Mouse (Mus musculus) adipocyte (in vitro differentiated cells): Measurements from ENCODE around the gene Chd1.
"Not testable (repeated sequence)": the region's sequence is repeated elsewhere in the genome, so short reads cannot be mapped to it uniquely, and the experiment has no call there.

ENCODE experiments used
- DNase-seq: peaks from one replicate; pipeline ENCODE4 v3.0.0-alpha.2; 2016; ENCODE audit warnings: low spot score

Gene Chd1

GRCm38 (mm10) chr17:15737346-15737917, 32.7 kb downstream of the Chd1 start:
- DNase-seq: no peak

GRCm38 (mm10) chr17:15741836-15742235, 37.1 kb downstream of the Chd1 start:
- DNase-seq: no peak

DNA sequence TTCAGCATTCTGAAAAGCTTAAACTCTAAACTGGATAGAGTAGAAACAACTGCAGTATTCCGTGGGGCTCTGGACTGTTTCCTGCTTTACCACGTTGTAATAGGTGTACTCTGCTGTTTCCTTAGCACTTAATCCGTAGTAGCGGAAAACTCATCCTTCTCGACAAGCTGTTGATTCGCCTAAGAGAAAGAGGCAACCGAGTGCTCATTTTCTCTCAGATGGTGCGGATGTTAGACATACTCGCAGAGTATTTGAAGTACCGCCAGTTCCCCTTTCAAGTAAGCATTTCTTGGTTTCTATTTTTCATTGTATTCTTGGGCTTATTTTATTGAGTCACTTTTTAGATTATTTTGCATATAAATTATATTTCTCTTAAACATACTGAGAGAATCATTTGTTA, 38.2 kb downstream of the Chd1 start:
- no peak for DNase-seq

- no peak for DNase-seq
Observed at GRCm38 (mm10) chr17:15743379-15743778, 38.6 kb downstream of the Chd1 start.

DNA sequence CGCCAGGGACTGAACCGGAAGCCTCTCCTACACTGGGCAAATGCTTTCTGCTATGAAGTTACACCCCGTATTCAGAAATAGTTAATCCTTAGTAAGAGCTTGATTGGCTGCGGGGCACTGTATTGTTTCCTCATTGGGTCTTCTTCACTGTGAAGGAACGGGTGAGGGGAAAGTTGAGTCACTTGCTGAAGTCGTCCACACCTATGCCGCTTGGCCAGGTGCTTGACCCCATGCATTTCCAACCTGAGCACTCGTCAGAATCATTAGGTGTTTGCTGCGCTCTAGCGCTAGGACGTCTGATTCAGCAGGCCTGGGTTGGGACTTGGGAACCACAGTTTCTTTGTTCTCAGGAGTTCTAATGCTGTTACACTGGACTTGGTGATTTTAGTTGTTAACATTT, 41.9 kb downstream of the Chd1 start:
- no peak for DNase-seq

DNA sequence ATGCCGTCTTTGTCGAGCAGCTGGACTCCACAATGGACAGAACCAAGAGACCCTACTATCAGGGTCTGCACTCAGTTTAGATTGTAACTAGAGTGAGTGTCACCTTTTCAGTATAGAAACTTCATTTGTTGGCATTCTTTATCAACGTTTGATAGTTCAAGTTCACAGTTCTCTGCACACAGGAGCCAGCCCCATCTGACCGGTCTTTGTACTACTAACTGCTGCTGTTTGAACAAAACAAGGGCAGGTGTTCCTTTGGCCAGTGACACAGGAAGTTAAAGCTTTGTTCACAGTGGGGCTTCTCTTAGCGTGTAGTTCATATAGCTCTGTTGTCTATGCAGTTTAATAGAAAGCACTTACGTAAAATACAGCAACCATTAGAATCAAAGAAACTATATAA, 43.3 kb downstream of the Chd1 start:
- no peak for DNase-seq

DNA sequence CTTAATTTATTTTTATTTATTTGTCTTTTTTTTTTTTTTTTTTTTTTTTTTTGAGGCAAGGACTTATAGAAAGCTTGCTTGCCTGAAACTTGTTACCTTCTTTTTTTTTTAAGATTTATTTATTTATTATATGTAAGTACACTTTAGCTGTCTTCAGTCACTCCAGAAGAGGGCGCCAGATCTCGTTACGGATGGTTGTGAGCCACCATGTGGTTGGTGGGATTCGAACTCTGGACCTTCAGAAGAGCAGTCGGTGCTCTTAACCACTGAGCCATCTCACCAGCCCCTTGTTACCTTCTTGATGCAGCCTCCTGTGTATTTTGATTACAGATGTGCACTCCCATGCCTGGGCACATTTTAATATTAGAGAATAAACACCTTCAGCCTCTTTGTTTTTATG, 46.5 kb downstream of the Chd1 start:
- DNase-seq: not testable (repeated sequence)

GRCm38 (mm10) chr17:15761191-15761590, 56.4 kb downstream of the Chd1 start:
- DNase-seq: no peak

- DNase-seq: peak; percentile 76
Observed at GRCm38 (mm10) chr17:15769081-15769724, 64.4 kb downstream of the Chd1 start.

DNA sequence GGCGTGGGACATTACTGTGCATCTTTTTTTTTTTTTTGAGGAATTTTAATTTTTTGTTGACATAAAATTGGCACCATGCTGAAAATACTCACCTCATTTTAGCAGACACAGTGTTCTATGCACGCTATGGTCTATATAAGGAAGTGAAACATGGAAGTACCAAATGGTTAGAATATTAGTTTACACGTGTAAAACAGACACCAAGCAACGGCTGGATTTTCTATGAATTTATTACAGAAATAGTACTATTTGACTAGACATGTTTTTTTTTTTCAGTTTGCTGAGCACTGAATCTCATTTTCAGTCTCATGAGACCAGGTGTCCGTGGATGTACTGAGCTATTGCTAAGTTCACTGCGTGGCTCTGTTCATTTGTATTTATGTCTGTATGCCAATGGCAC, 69.2 kb downstream of the Chd1 start:
- DNase-seq: no peak

DNA sequence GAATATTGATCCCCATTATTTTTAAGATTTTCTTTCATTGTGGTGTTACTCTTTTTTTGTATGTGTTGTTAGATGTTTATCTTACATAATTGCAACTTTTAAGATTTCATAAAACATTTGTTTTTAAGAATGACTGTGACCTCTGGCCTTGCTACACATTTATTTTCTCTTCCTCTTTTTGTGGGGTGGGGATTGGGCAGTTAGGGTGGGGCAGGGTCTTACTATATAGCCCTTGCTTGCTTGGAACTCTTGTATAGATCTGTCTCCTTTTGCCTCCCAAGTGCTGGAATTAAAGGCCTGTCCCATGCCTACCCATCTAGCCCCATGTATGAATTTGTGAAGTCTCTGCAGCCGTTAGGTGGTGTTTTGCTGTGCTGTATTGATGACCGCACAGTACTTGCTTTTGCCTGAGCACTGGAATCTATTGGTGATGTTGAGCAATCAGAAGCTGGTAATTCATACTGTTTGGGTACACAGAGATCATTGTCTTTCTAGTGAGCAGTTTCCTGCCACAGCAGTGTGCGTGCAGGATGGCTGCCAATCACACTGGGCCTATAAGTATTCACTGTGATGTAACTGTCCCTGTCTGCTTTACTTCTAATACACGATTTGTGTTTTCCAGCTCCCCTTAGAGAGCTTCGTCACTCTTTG, 69.9 kb downstream of the Chd1 start:
- DNase-seq: no peak

DNA sequence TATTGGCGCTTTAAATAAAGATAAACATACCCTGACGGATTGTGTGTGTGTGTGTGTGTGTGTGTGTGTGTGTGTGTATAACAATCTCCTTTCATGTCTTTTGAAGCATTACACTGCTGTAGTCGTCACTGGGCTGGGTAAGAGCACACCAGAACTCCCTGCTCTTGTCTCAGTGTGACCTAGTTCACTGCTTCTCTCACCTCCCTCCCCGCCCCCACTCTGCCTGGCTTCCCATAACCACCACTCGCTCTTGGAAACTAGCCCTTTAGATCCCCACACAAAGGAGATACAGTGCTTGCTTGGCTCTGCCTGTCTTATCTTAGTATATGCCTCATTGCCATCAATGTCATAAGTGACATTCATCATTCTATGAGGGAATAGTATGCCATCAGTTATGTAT, 71.6 kb downstream of the Chd1 start:
- DNase-seq: no peak

GRCm38 (mm10) chr17:15777979-15778378, 73.2 kb downstream of the Chd1 start:
- DNase-seq: peak; percentile 33

- DNase-seq: peak; percentile 66
Observed at GRCm38 (mm10) chr17:15787036-15787435, 82.3 kb downstream of the Chd1 start.

GRCm38 (mm10) chr17:15790716-15791115, 85.9 kb downstream of the Chd1 start:
- no peak for DNase-seq

- no peak for DNase-seq
Observed at GRCm38 (mm10) chr17:15799195-15799793, 94.5 kb downstream of the Chd1 start.

GRCm38 (mm10) chr17:15804008-15804812, 99.4 kb downstream of the Chd1 start:
- peak; percentile 70 for DNase-seq

DNA sequence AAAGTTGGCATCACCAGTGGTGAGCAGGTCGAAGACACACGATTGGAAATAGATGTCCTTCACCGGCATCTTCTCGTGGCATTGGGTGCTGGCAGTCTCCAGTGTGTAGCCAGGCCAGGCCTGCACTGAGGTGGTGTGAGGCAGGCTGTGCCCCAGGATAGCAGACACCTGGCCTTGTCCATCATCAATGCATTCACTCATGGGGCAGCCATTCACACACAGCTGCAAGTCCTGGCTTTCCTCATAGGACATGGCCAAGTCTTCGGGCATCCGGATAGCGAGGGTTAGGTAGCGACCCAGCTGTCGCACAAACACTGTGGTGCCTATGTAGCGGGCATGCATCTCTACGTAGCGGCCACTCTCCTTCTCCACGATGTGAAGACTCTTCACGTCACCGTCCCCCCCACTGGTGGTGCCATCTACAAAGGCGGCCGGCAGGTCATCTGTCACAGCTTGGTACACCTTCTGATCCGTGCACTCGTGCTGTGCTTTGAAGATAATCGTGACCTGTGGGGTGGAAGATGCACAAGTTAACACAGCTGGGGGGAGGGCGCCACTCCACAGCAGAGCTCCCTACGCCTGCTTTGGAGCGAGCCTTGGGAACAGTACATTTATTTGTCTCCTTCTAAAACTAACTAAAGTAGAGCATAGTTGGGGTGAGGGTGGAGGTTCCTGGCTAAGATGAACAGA, 102.7 kb downstream of the Chd1 start:
- DNase-seq: no peak

GRCm38 (mm10) chr17:15808015-15808414, 103.2 kb downstream of the Chd1 start:
- DNase-seq: no peak

DNA sequence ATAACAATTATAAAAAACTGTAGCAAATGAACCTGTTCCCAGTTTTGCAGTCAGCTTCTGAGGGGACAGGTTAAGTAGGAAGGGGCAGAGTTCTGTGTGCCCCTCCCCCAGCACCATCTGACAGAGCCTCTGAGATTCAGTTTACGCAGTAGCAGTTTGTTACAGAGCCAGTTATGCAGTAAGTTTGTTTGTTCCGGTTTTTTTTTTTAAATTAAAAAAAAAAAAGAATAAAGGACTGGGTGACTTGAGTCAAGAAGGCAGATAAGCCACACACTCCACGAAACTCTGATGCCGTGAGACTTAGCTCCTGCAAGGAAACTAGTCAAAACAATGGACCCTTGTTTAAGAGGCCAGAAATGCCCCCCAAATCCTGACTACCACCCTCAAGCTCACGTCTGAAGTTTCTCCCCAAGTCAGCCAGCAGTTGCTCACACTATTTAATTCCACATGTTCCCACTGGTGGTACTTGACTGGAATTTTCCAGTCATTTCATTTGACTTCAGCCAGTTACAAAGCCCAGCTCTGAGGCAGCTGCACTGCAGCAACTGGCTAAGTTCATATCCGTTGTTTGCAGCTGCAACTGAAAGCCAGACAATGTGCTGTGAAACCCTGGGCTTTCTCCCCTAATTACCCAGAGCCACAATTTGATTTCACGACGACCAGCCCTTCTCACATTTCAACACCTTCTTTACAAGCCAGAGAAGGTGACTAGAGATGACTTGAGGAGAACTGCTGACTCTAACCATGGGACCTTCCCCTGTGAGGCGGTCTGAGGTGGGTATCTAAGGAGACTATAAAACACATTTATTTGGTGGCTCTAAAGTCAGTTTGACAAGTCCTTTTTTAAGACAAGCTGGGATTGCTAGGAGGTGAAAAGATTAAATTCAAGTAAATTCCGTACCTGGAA, 104.0 kb downstream of the Chd1 start:
- no peak for DNase-seq

GRCm38 (mm10) chr17:15809949-15810348, 105.2 kb downstream of the Chd1 start:
- DNase-seq: peak; percentile 55
